Mouse (Mus musculus): ENCODE results near the gene Ints13. TPM values are rescaled to one million over a fixed set of nuclear protein-coding genes. Genes with fewer than 3 reads are reported as not detected.

The Ints13 gene
- polyA plus RNA-seq (2015; fragmentation: Nextera tagmentation; extraction: Ambion mirVana): 41.1 and 47.5 TPM in 2 replicates

DNA sequence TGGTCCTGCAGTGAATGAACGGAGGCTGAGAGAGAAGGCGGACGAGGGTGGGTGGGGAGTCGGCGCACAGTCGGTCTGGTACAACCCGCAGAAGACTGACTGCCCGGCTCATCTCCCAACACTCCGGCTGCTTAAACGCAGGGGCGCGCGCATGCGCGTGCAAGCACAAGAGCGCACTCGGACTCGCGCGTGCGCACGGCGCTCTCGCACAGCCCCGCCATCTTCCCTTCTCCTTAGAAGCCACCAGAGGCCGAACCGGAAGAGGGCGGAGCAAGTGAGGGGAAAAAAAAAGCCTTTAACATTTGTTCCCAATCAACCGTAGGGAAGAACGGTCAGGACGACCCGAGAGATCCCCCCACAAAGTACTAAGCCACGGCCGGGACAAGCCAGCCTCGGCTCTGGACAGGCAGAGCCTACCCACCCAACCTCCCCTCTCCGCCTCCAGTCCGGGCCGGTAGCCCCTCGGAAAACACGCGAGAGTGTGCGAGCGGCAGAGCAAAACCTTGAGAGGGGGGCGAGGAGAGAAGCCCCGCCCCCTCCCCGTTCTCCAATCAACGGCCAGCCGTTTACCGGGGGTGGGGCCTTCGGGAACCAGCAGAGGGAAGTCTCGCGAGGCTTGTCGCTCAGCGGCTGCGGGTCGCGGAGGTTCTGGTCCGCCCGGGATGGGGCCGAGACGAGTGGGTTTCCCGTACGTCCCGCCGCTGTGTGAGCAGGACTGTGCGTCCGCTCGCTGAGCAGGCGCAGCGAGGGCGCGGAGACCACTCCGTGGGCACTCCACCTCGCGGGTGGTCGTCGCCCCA lies at the start of gene Ints13:
Ints13 (minus strand) TSS at position 526 of the 800 bp plus-strand sequence.
- peaks cover 22% of the 10 kb centered on the region for H3K4me1 ChIP-seq (ENCODE audit: control insufficient read depth, insufficient read depth, low read depth, low read length)
- H3K9me3 ChIP-seq (ENCODE audit: control insufficient read depth, low read length): no peaks in the 10 kb centered on the region
- peak within 1 kb of the TSS; percentile 99 for H3K27ac ChIP-seq (ENCODE audit: low read depth, low read length)
- H3K9ac ChIP-seq (ENCODE audit: low read depth, low read length): peak within 1 kb of the TSS; percentile 91
- no peaks in the 10 kb centered on the region for H3K27me3 ChIP-seq (replicated peaks; ENCODE audit: control insufficient read depth, insufficient read depth, low read length)
- peak; percentile 97 for ATAC-seq
- peak within 1 kb of the TSS; percentile 74 for H3K4me2 ChIP-seq (ENCODE audit: low read length)
- no peaks in the 10 kb centered on the region for H3K36me3 ChIP-seq (ENCODE audit: control insufficient read depth, insufficient read depth, low read length)
- 0% methylated on average over 76 of the region's 77 CpGs for WGBS
- peak within 1 kb of the TSS; percentile 96 for H3K4me3 ChIP-seq (ENCODE audit: low read length)

DNA sequence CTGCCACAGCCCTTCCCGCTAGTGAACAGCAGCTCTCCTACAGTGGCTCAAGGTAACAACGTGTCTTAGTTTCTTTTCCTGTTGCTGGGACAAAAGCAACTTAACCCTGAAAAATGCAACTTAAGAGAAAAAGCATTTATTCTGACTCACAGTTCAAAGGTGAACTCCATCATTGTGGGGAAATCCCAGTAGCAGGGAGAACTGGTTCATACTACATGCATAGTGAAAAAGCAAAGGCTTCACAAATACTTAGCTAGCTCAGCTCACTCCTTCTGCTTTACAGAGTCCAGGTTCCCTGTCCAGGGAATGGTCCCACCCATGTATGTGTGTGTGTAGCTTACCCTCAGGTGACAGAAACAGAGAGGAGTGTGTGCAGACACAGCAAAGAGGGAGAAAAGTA lies 39.0 kb upstream of the Ints13 start:
- no peak for ATAC-seq
- Histone ChIP-seq H3K4me1 (ENCODE audit: control insufficient read depth, insufficient read depth, low read depth, low read length) (no peaks in the 10 kb centered on the region), H3K9me3 (ENCODE audit: control insufficient read depth, low read length) (no peaks in the 10 kb centered on the region), H3K9ac (ENCODE audit: low read depth, low read length) (no peak overlapping the region), H3K4me2 (ENCODE audit: low read length) (no peak overlapping the region), H3K27ac (ENCODE audit: low read depth, low read length) (no peak overlapping the region), H3K4me3 (ENCODE audit: low read length) (no peak overlapping the region), H3K27me3 (replicated peaks; ENCODE audit: control insufficient read depth, insufficient read depth, low read length) (no peaks in the 10 kb centered on the region), H3K36me3 (ENCODE audit: control insufficient read depth, insufficient read depth, low read length) (peaks cover 35% of the 10 kb centered on the region; the same call in 1 of the 2 replicates)
- WGBS: 84% methylated on average over 2 of the region's 2 CpGs

- Histone ChIP-seq H3K4me3 (ENCODE audit: low read length) (no peak overlapping the region), H3K27ac (ENCODE audit: low read depth, low read length) (no peak overlapping the region), H3K9ac (ENCODE audit: low read depth, low read length) (no peak overlapping the region), H3K4me2 (ENCODE audit: low read length) (no peak overlapping the region), H3K27me3 (replicated peaks; ENCODE audit: control insufficient read depth, insufficient read depth, low read length) (no peaks in the 10 kb centered on the region), H3K9me3 (ENCODE audit: control insufficient read depth, low read length) (no peaks in the 10 kb centered on the region), H3K36me3 (ENCODE audit: control insufficient read depth, insufficient read depth, low read length) (peaks cover 35% of the 10 kb centered on the region; the same call in 1 of the 2 replicates), H3K4me1 (ENCODE audit: control insufficient read depth, insufficient read depth, low read depth, low read length) (no peaks in the 10 kb centered on the region)
- no peak for ATAC-seq
- WGBS: 95% methylated on average over 8 of the region's 8 CpGs
Measured at GRCm38 (mm10) chr6:146615891-146616290, 38.3 kb upstream of the Ints13 start.

DNA sequence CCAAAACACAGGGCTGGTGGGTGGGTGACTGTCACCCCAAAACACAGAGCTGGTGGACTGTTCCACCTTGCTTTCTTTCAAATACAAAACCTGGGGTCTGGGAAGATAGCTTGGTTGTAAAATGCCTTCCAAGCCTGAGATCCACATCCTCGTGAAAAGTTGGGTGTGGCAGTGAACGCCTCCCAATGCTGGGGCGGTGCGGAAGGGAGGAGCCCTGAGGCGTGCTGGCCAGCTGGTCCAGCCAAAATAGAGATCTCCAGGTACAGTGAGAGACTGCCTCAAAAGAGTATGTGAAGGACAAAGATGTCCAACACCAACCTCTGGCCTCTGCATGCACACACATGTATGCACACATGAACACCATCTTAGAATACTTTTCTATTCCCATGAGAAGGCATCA lies 36.9 kb upstream of the Ints13 start:
- ATAC-seq: no peak
- H3K4me2 ChIP-seq (ENCODE audit: low read length): no peak overlapping the region
- WGBS: 95% methylated on average over 5 of the region's 5 CpGs

GRCm38 (mm10) chr6:146613907-146614306 lies 36.3 kb upstream of the Ints13 start:
- no peak for ATAC-seq
- Histone ChIP-seq H3K9me3 (ENCODE audit: control insufficient read depth, low read length) (no peaks in the 10 kb centered on the region), H3K4me2 (ENCODE audit: low read length) (no peak overlapping the region), H3K4me3 (ENCODE audit: low read length) (no peak overlapping the region), H3K27ac (ENCODE audit: low read depth, low read length) (no peak overlapping the region), H3K27me3 (replicated peaks; ENCODE audit: control insufficient read depth, insufficient read depth, low read length) (no peaks in the 10 kb centered on the region), H3K9ac (ENCODE audit: low read depth, low read length) (no peak overlapping the region), H3K4me1 (ENCODE audit: control insufficient read depth, insufficient read depth, low read depth, low read length) (no peaks in the 10 kb centered on the region), H3K36me3 (ENCODE audit: control insufficient read depth, insufficient read depth, low read length) (peaks cover 40% of the 10 kb centered on the region)
- WGBS: 94% methylated on average over 5 of the region's 5 CpGs

More for the DNA sequence above, 36.9 kb upstream of the Ints13 start:
- Histone ChIP-seq H3K27me3 (replicated peaks; ENCODE audit: control insufficient read depth, insufficient read depth, low read length) (no peaks in the 10 kb centered on the region), H3K4me1 (ENCODE audit: control insufficient read depth, insufficient read depth, low read depth, low read length) (no peaks in the 10 kb centered on the region), H3K27ac (ENCODE audit: low read depth, low read length) (no peak overlapping the region), H3K4me3 (ENCODE audit: low read length) (no peak overlapping the region), H3K9me3 (ENCODE audit: control insufficient read depth, low read length) (no peaks in the 10 kb centered on the region), H3K36me3 (ENCODE audit: control insufficient read depth, insufficient read depth, low read length) (peaks cover 36% of the 10 kb centered on the region), H3K9ac (ENCODE audit: low read depth, low read length) (no peak overlapping the region)

DNA sequence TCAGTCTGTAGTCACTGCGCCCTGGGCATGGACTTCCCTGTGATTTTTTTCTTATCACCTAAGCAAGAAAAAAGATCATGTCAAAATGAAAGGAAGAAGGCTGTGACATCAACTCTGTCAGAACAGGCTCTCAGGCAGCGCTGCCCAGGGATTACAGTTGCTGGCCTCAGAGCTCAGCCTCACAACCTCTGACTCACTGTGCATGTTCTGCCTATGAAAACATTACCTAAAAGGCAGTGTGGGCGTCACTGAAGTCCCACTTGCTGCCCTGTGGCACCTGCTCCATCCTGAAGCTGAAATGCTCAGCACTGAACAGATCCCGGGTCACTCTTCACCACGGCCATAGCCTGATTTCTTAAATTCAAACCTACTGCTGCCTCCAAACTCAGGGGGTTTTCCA lies 35.1 kb upstream of the Ints13 start:
- no peak overlapping the region for H3K9ac ChIP-seq (ENCODE audit: low read depth, low read length)
- no peaks in the 10 kb centered on the region for H3K9me3 ChIP-seq (ENCODE audit: control insufficient read depth, low read length)
- no peak for ATAC-seq
- no peak overlapping the region for H3K4me3 ChIP-seq (ENCODE audit: low read length)
- H3K27me3 ChIP-seq (replicated peaks; ENCODE audit: control insufficient read depth, insufficient read depth, low read length): no peaks in the 10 kb centered on the region
- 91% methylated on average over 5 of the region's 5 CpGs for WGBS
- H3K27ac ChIP-seq (ENCODE audit: low read depth, low read length): no peak overlapping the region
- no peak overlapping the region for H3K4me2 ChIP-seq (ENCODE audit: low read length)
- H3K36me3 ChIP-seq (ENCODE audit: control insufficient read depth, insufficient read depth, low read length): peaks cover 37% of the 10 kb centered on the region
- H3K4me1 ChIP-seq (ENCODE audit: control insufficient read depth, insufficient read depth, low read depth, low read length): no peaks in the 10 kb centered on the region

DNA sequence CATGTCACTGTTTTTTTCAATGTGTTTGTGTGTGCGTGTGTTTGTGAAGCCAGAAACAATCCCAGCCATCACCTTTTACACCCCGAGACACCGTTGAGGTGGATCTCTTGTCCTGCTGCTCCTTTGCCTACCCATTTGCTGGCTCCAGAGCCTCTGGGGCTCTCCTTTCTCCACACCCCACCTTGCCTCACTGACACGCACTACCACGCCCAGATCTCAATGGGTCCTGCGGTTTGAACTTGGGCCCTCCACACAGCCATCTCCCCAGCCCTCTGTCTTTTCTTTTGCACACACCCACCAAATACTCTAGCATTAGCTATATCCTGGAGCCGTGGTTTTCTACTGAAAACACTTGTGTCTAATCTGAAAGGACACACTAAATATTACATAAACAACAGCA lies 34.3 kb upstream of the Ints13 start:
- H3K4me1 ChIP-seq (ENCODE audit: control insufficient read depth, insufficient read depth, low read depth, low read length): no peaks in the 10 kb centered on the region
- H3K36me3 ChIP-seq (ENCODE audit: control insufficient read depth, insufficient read depth, low read length): peaks cover 36% of the 10 kb centered on the region
- WGBS: 93% methylated on average over 7 of the region's 7 CpGs

GRCm38 (mm10) chr6:146611385-146611784 lies 33.8 kb upstream of the Ints13 start:
- H3K36me3 ChIP-seq (ENCODE audit: control insufficient read depth, insufficient read depth, low read length): peaks cover 32% of the 10 kb centered on the region
- 94% methylated on average over 6 of the region's 6 CpGs for WGBS

More for the DNA sequence above, 34.3 kb upstream of the Ints13 start:
- no peak for ATAC-seq
- Histone ChIP-seq H3K4me2 (ENCODE audit: low read length) (no peak overlapping the region), H3K9ac (ENCODE audit: low read depth, low read length) (no peak overlapping the region), H3K27me3 (replicated peaks; ENCODE audit: control insufficient read depth, insufficient read depth, low read length) (no peaks in the 10 kb centered on the region), H3K4me3 (ENCODE audit: low read length) (no peak overlapping the region), H3K9me3 (ENCODE audit: control insufficient read depth, low read length) (no peaks in the 10 kb centered on the region), H3K27ac (ENCODE audit: low read depth, low read length) (no peak overlapping the region)

GRCm38 (mm10) chr6:146603651-146604050 lies 26.0 kb upstream of the Ints13 start:
- no peak for ATAC-seq
- H3K4me2 ChIP-seq (ENCODE audit: low read length): no peak overlapping the region
- WGBS: 83% methylated on average over 10 of the region's 10 CpGs
- H3K27ac ChIP-seq (ENCODE audit: low read depth, low read length): no peak overlapping the region
- H3K36me3 ChIP-seq (ENCODE audit: control insufficient read depth, insufficient read depth, low read length): peaks cover 20% of the 10 kb centered on the region
- no peak overlapping the region for H3K9ac ChIP-seq (ENCODE audit: low read depth, low read length)
- no peak overlapping the region for H3K4me3 ChIP-seq (ENCODE audit: low read length)
- no peaks in the 10 kb centered on the region for H3K27me3 ChIP-seq (replicated peaks; ENCODE audit: control insufficient read depth, insufficient read depth, low read length)
- no peaks in the 10 kb centered on the region for H3K4me1 ChIP-seq (ENCODE audit: control insufficient read depth, insufficient read depth, low read depth, low read length)
- no peaks in the 10 kb centered on the region for H3K9me3 ChIP-seq (ENCODE audit: control insufficient read depth, low read length)

More at GRCm38 (mm10) chr6:146611385-146611784, 33.8 kb upstream of the Ints13 start:
- Histone ChIP-seq H3K9ac (ENCODE audit: low read depth, low read length) (no peak overlapping the region), H3K9me3 (ENCODE audit: control insufficient read depth, low read length) (no peaks in the 10 kb centered on the region), H3K4me1 (ENCODE audit: control insufficient read depth, insufficient read depth, low read depth, low read length) (no peaks in the 10 kb centered on the region), H3K27ac (ENCODE audit: low read depth, low read length) (no peak overlapping the region), H3K27me3 (replicated peaks; ENCODE audit: control insufficient read depth, insufficient read depth, low read length) (no peaks in the 10 kb centered on the region), H3K4me2 (ENCODE audit: low read length) (no peak overlapping the region), H3K4me3 (ENCODE audit: low read length) (no peak overlapping the region)
- no peak for ATAC-seq

Data from hindbrain, embryonic 16.5 days (tissue).